In the genomic region with DNA sequence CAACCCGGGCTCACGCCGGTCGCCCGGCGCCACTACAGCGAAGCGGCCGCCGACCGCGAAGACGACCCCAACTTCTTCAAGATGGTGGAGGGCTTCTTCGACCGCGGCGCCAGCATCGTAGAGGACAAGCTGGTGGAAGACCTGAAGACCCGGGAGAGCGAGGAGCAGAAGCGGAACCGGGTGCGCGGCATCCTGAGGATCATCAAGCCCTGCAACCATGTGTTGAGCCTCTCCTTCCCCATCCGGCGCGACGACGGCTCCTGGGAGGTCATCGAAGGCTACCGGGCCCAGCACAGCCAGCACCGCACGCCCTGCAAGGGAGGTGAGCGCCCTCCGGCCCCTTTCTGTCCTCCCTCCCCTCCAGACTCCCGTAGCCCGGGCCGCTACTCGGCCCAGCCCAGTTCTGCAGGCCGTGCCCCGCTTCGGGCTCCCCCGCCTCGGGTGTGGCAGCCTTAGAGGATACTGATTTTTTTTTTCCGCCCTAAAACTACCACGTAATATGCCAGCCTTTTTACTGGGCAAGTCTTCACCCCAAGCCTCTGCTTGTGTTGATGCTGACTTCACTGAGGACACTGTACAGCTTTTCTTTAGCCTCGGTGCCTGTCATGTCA, we compare ENCODE assay signal across 9 mouse cellular contexts. TPM values are rescaled to one million over a fixed set of nuclear protein-coding genes. Genes with fewer than 3 reads are reported as not detected.
DNase-seq lines count a peak whose midpoint lies in the region; ATAC-seq and TF ChIP-seq lines count a peak whose summit lies in the region.
"Had no signal": no experiment of that assay in that cellular context is flagged by ENCODE, and none has a peak within 500 bp of the region (broad histone marks: within the 10 kb centered on the region; RNA-seq: fewer than 3 reads in every experiment).

No protein-coding gene starts in this region.

- peak overlapping the region; percentile 86 for H3K4me2 ChIP-seq in forebrain, embryonic 16.5 days (ENCODE audit: low read length)

- peaks cover 42% of the 10 kb centered on the region for H3K4me1 ChIP-seq in G1E (ENCODE audit: insufficient read depth, low read depth, low read length)
- peaks cover 24% of the 10 kb centered on the region for H3K4me1 ChIP-seq in forebrain, embryonic 16.5 days (replicated peaks; ENCODE audit: control insufficient read depth, insufficient read depth, low read length)

- intact Hi-C loops in heart, postnatal 36 days (cut with DNase I): loop anchor here (2.0 to 10.0 kb wide), 3 partner anchors 39 to 364 kb away; partner anchors contain the start of gene Wapl

- no peak for TF ChIP-seq CTCF in G1E (IDR thresholded peaks at IDR 0.05; ENCODE audit: low read depth, low read length)

- peak overlapping the region; percentile 89 for H3K4me3 ChIP-seq in G1E (ENCODE audit: low read depth, low read length)
- H3K4me3 ChIP-seq in forebrain, embryonic 16.5 days (replicated peaks; ENCODE audit: low read length): peak overlapping the region; percentile 97

- H3K27me3 ChIP-seq in G1E (ENCODE audit: insufficient read depth, low read length): no peaks in the 10 kb centered on the region
- H3K27me3 ChIP-seq in forebrain, embryonic 16.5 days (replicated peaks; ENCODE audit: control insufficient read depth, insufficient read depth, low read length): no peaks in the 10 kb centered on the region

- H3K9me3 ChIP-seq in G1E (replicated peaks): no peaks in the 10 kb centered on the region
- no peaks in the 10 kb centered on the region for H3K9me3 ChIP-seq in forebrain, embryonic 16.5 days (ENCODE audit: control insufficient read depth, low read length)

- H3K9ac ChIP-seq in forebrain, embryonic 16.5 days (replicated peaks; ENCODE audit: low read depth, low read length): peak overlapping the region; percentile 98

- DNase-seq in G1E (ENCODE audit: low spot score): peak; percentile 38
- DNase-seq in c-Kit-positive CD71-positive TER-119-positive erythroid progenitor cells, embryonic 14.5 days (ENCODE audit: low spot score): peak; percentile 33
- DNase-seq in heart, postnatal 36 days: peak; percentile 54 to 78
- peak; percentile 26 to 38 for DNase-seq in layer of hippocampus, postnatal 25 days (ENCODE audit: extremely low spot score in 1 of 2, low spot score in 1 of 2)
- peak; percentile 57 for DNase-seq in lung, postnatal 36 days
- DNase-seq in ovary, postnatal 36 days (ENCODE audit: low spot score): peak; percentile 55
- DNase-seq in thymus, postnatal 36 days: peak; percentile 55 to 61

- H3K27ac ChIP-seq in forebrain, embryonic 16.5 days (ENCODE audit: low read length): peak overlapping the region; percentile 90

- 0% methylated on average over 45 of the region's 47 CpGs for WGBS in forebrain, embryonic 16.5 days

- H3K36me3 ChIP-seq in G1E (replicated peaks): peaks cover 23% of the 10 kb centered on the region
- no peaks in the 10 kb centered on the region for H3K36me3 ChIP-seq in forebrain, embryonic 16.5 days (ENCODE audit: control insufficient read depth, insufficient read depth)

- no peak for ATAC-seq in G1E (ENCODE audit: extremely low read depth, insufficient number of reproducible peaks, low FRiP score, poor library complexity, severe bottlenecking)
- peak; percentile 21 for ATAC-seq in forebrain, embryonic 16.5 days

RNA-seq across cellular contexts. Expression of gene Glud1, which starts 0.6 kb away (rescaled TPM):
- 92.0 and 118 TPM in 2 replicates for total RNA-seq in G1E (2014; fragmentation: Nextera tagmentation)
- 83.9 and 109 TPM in 2 replicates for total RNA-seq in G1E (2017)
- polyA plus RNA-seq in G1E (2012): 45.9 and 61.4 TPM in 2 replicates
- 86.0 and 94.3 TPM in 2 replicates for polyA plus RNA-seq in forebrain, embryonic 16.5 days (2015; fragmentation: Nextera tagmentation; extraction: Ambion mirVana)
- 100 to 1,000 TPM; 140 to 154 TPM for total RNA-seq in heart, postnatal 36 days (2021)
- 100 to 1,000 TPM; 288 to 343 TPM for total RNA-seq in layer of hippocampus, postnatal 25 days (2021)

RNA-seq across cellular contexts. Expression of gene Shld2, which starts 0.8 kb away (rescaled TPM):
- total RNA-seq in G1E (2014; fragmentation: Nextera tagmentation): 21.1 and 24.2 TPM in 2 replicates
- total RNA-seq in G1E (2017): 14.6 and 14.8 TPM in 2 replicates
- 6.2 and 7.9 TPM in 2 replicates for polyA plus RNA-seq in G1E (2012)
- polyA plus RNA-seq in forebrain, embryonic 16.5 days (2015; fragmentation: Nextera tagmentation; extraction: Ambion mirVana): 6.6 TPM in 2 replicates
- total RNA-seq in heart, postnatal 36 days (2021): 1 to 10 TPM; 6.7 to 8.6 TPM
- total RNA-seq in layer of hippocampus, postnatal 25 days (2021): 10 to 100 TPM; 14.1 to 15.5 TPM

RNA-seq across cellular contexts. Expression of gene Fam25c, which starts 44.1 kb away (rescaled TPM):
- total RNA-seq in G1E (2014; fragmentation: Nextera tagmentation): not detected in 2 replicates
- total RNA-seq in G1E (2017): not detected in 2 replicates
- polyA plus RNA-seq in G1E (2012): not detected in 2 replicates
- polyA plus RNA-seq in forebrain, embryonic 16.5 days (2015; fragmentation: Nextera tagmentation; extraction: Ambion mirVana): 0.97 TPM in 1 of 2 replicates, not detected in the other
- not detected for total RNA-seq in heart, postnatal 36 days (2021)
- total RNA-seq in layer of hippocampus, postnatal 25 days (2021): not detected
- total RNA-seq: layer of hippocampus, adult 18-20 months had no signal
